Mouse (Mus musculus): ENCODE data around the gene Aip. TPM values are rescaled to one million over a fixed set of nuclear protein-coding genes. Genes with fewer than 3 reads are reported as not detected.

The Aip gene
- polyA plus RNA-seq, 1 experiment from 2014 or later, result 58.9 TPM

DNA sequence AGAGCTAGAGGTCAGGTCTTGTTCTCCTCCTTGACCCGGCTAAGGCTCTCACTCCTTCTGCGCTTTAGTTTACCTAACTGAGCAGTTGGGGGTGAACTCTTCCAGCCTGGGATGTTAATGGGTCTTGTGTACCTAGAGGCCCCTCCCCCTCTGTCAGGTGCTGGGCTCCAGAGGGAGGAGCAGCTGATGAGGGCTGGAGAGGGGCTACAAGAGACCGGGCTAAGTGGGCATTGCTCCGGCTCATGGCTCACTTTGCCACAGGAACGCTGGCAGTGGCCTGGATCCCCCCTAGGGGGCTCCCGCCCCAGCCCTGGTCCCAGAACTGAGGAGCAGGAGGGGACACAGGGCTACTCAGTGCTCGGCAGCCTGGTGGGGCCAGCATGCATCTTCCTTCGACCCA is 41.8 kb downstream of the Aip start:
- H3K4me1 ChIP-seq (ENCODE audit: control insufficient read depth, insufficient read depth, low read length), result no peaks in the 10 kb centered on the region
- no peak for ATAC-seq (ENCODE audit: low FRiP score)
- 40% methylated on average over 8 of the region's 8 CpGs for WGBS
- DNase-seq (ENCODE audit: low spot score, missing footprints), result no peak
- H3K27ac ChIP-seq (ENCODE audit: low read depth, low read length), result no peak overlapping the region
- H3K36me3 ChIP-seq (ENCODE audit: control insufficient read depth, insufficient read depth, low read length), result no peaks in the 10 kb centered on the region
- no peak overlapping the region for H3K4me2 ChIP-seq
- no peaks in the 10 kb centered on the region for H3K27me3 ChIP-seq (ENCODE audit: control insufficient read depth, insufficient read depth, low read length)
- H3K9ac ChIP-seq (ENCODE audit: low read length), result no peak overlapping the region
- no peaks in the 10 kb centered on the region for H3K9me3 ChIP-seq (ENCODE audit: control insufficient read depth, low read length)
- no peak overlapping the region for H3K4me3 ChIP-seq (ENCODE audit: low read depth, low read length)

DNA sequence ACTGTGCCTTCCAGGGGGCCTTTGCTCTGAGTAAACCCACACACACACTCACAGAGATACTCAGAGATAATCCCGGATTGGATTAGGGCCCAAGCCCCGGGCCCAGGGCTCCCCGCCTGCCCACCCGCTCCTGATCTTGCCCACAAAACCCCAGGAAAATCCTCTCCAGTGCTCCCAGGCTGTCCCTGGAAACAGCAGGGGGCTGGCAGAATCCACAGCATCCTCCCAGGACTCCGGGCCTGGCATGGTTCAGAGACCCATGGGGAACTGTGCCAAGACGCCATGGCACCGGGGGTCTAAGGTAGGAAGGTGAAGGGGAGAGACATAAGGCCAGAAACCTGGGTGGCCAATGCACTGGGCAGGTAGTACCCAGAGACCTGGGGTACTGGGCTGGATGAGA is 42.3 kb downstream of the Aip start:
- no peaks in the 10 kb centered on the region for H3K27me3 ChIP-seq (ENCODE audit: control insufficient read depth, insufficient read depth, low read length)
- DNase-seq (ENCODE audit: low spot score, missing footprints), result no peak
- H3K9me3 ChIP-seq (ENCODE audit: control insufficient read depth, low read length), result no peaks in the 10 kb centered on the region
- H3K9ac ChIP-seq (ENCODE audit: low read length), result no peak overlapping the region
- no peak overlapping the region for H3K27ac ChIP-seq (ENCODE audit: low read depth, low read length)
- 72% methylated on average over 7 of the region's 7 CpGs for WGBS
- H3K36me3 ChIP-seq (ENCODE audit: control insufficient read depth, insufficient read depth, low read length), result no peaks in the 10 kb centered on the region
- H3K4me3 ChIP-seq (ENCODE audit: low read depth, low read length), result no peak overlapping the region
- no peak overlapping the region for H3K4me2 ChIP-seq
- no peak for ATAC-seq (ENCODE audit: low FRiP score)
- H3K4me1 ChIP-seq (ENCODE audit: control insufficient read depth, insufficient read depth, low read length), result no peaks in the 10 kb centered on the region

DNA sequence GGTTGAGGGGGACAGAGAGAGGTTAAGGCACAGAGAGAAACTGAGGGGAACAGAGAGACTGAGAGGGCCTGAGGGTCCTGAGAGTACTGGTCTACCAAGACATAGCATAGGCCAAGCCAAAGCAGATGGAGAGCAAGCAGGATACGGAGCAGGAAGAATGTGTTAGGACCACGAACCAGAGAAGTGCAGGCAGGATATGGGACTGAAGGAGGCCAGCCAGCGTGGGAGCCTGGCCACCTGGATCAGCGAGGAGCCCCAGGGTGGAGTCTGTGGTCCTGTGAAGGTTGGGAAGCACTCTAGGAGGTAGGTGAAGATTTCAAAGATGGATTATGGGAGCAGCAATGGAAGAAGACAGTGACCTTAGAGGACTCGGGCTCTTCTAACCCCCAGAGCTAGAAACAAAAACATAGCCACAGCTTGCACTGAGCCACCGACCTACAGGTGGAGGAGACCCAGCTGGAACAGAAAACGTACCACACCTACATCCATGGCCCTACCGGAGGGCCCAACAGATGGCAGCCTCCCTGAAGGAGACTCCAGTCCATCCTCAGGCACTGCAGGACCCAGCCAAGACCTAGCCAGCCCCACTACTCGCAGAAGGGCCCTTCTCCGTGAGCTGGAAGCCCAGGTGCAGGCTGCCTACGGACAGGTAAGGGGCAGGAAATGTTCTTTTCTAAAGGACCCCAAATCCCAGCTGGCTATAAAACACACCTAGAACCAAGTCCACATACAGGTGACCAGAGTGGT is 43.3 kb downstream of the Aip start:
- no peaks in the 10 kb centered on the region for H3K36me3 ChIP-seq (ENCODE audit: control insufficient read depth, insufficient read depth, low read length)
- DNase-seq (ENCODE audit: low spot score, missing footprints) (no peak), ATAC-seq (ENCODE audit: low FRiP score) (no peak)
- no peaks in the 10 kb centered on the region for H3K9me3 ChIP-seq (ENCODE audit: control insufficient read depth, low read length)
- H3K9ac ChIP-seq (ENCODE audit: low read length), result no peak overlapping the region
- 85% methylated on average over 11 of the region's 11 CpGs for WGBS
- H3K4me2 ChIP-seq, result no peak overlapping the region
- H3K4me1 ChIP-seq (ENCODE audit: control insufficient read depth, insufficient read depth, low read length), result no peaks in the 10 kb centered on the region
- no peaks in the 10 kb centered on the region for H3K27me3 ChIP-seq (ENCODE audit: control insufficient read depth, insufficient read depth, low read length)
- H3K27ac ChIP-seq (ENCODE audit: low read depth, low read length), result no peak overlapping the region
- H3K4me3 ChIP-seq (ENCODE audit: low read depth, low read length), result no peak overlapping the region

DNA sequence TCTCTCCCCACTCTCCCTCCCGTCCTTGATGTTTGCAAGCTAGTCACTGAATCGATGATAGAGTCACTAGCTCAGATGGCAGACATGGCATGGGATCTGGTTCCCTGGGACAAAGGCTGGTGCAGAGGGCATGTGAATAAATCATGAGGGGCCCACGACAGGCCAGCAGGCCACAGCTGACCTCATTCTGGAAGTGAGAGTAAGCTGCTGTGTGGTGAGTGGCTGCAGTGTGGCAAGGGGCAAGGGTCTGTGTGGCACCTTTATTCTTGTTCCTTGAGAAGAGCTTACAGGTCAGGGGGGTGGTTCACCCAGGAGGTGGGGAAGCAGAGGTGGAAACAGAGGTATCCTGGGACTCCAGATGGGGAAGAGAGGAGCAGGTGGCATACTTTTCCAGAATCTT is 44.3 kb downstream of the Aip start, which contains the start of gene Cabp2:
Gene Cabp2 (plus strand): TSS at position 185 of the 400 bp plus-strand sequence.
- no peaks in the 10 kb centered on the region for H3K9me3 ChIP-seq (ENCODE audit: control insufficient read depth, low read length)
- no peak within 1 kb of the TSS for H3K4me2 ChIP-seq
- H3K4me3 ChIP-seq (ENCODE audit: low read depth, low read length), result no peak within 1 kb of the TSS
- 63% methylated on average over 3 of the region's 3 CpGs for WGBS
- no peaks in the 10 kb centered on the region for H3K27me3 ChIP-seq (ENCODE audit: control insufficient read depth, insufficient read depth, low read length)
- no peak within 1 kb of the TSS for H3K27ac ChIP-seq (ENCODE audit: low read depth, low read length)
- no peak for ATAC-seq (ENCODE audit: low FRiP score)
- no peaks in the 10 kb centered on the region for H3K36me3 ChIP-seq (ENCODE audit: control insufficient read depth, insufficient read depth, low read length)
- H3K4me1 ChIP-seq (ENCODE audit: control insufficient read depth, insufficient read depth, low read length), result no peaks in the 10 kb centered on the region
- no peak within 1 kb of the TSS for H3K9ac ChIP-seq (ENCODE audit: low read length)
- DNase-seq (ENCODE audit: low spot score, missing footprints), result no peak

DNA sequence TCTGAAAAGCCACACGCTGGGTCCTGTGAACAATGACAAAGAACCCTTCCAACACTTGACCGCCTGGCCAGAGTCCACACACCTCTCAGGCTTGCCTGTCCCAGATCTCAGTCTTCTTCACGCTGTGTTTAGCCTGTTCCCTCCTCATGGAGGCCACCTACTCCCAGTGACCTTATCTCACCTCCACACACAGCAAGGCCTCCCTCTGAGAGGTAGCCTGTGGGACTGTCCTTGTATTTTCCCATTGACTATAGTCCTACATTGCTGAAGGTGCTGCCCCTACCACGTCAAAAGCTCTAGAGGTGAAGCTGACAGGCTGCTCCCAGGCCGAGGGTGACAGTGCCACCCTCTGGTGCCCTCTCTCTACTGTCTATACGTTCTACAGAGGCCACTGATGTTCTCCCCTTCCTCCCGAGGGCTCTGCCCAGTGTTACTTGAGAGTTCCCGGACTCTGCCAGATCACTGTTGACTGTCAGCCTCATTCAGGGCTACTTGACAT is 45.1 kb downstream of the Aip start:
- Histone ChIP-seq H3K4me2 (no peak overlapping the region), H3K9me3 (ENCODE audit: control insufficient read depth, low read length) (no peaks in the 10 kb centered on the region), H3K36me3 (ENCODE audit: control insufficient read depth, insufficient read depth, low read length) (no peaks in the 10 kb centered on the region), H3K27me3 (ENCODE audit: control insufficient read depth, insufficient read depth, low read length) (no peaks in the 10 kb centered on the region), H3K27ac (ENCODE audit: low read depth, low read length) (no peak overlapping the region), H3K9ac (ENCODE audit: low read length) (no peak overlapping the region), H3K4me1 (ENCODE audit: control insufficient read depth, insufficient read depth, low read length) (no peaks in the 10 kb centered on the region), H3K4me3 (ENCODE audit: low read depth, low read length) (no peak overlapping the region)
- ATAC-seq (ENCODE audit: low FRiP score), result no peak
- DNase-seq (ENCODE audit: low spot score, missing footprints), result peak; percentile 72
- WGBS, result 68% methylated on average over 8 of the region's 8 CpGs

DNA sequence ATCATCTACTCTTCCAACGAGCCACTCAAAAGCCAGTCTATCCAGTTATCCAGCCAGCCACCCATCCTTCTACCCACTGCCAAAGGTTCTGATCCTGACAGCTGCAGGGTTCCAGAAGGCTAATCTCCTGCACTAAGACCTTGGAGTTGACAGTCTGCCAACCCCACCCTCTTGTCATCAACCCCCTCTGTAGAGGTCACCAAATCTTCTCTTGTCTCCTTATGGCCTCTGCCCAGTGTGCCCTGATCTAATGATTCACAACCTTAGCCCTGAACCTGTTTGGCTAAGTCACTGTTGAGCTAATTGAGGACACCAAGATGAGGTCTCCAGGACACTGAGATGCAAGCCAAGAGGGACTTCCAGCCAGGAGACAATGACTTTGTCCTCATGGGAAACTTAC is 46.1 kb downstream of the Aip start:
- Histone ChIP-seq H3K36me3 (ENCODE audit: control insufficient read depth, insufficient read depth, low read length) (no peaks in the 10 kb centered on the region), H3K9me3 (ENCODE audit: control insufficient read depth, low read length) (no peaks in the 10 kb centered on the region), H3K27me3 (ENCODE audit: control insufficient read depth, insufficient read depth, low read length) (no peaks in the 10 kb centered on the region), H3K4me3 (ENCODE audit: low read depth, low read length) (no peak overlapping the region), H3K4me1 (ENCODE audit: control insufficient read depth, insufficient read depth, low read length) (no peaks in the 10 kb centered on the region), H3K9ac (ENCODE audit: low read length) (no peak overlapping the region), H3K27ac (ENCODE audit: low read depth, low read length) (no peak overlapping the region), H3K4me2 (no peak overlapping the region)
- DNase-seq (ENCODE audit: low spot score, missing footprints) (no peak), ATAC-seq (ENCODE audit: low FRiP score) (no peak)
- 82% methylated on average over 1 of the region's 1 CpGs for WGBS

DNA sequence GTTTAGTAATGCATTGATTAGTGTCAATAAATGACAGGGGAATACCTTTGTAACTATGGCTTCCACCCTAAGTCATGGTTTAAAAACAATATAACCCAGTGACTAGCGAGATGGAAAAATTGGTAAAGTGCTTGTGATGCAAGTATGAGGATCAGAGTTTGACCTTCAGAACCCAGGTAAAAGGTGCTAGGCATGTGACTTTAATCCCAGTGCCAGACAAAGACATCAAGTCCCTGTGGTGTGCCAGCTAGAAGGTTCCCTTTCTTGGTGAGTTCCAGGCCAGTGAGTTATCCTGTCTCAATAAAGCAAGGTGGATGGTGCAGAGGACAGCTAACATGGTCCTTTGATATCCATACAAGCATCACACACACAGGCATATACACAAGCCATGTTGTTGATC is 50.1 kb downstream of the Aip start:
- H3K27me3 ChIP-seq (ENCODE audit: control insufficient read depth, insufficient read depth, low read length), result no peaks in the 10 kb centered on the region
- no peaks in the 10 kb centered on the region for H3K4me1 ChIP-seq (ENCODE audit: control insufficient read depth, insufficient read depth, low read length)
- no peak overlapping the region for H3K27ac ChIP-seq (ENCODE audit: low read depth, low read length)
- no peaks in the 10 kb centered on the region for H3K9me3 ChIP-seq (ENCODE audit: control insufficient read depth, low read length)
- H3K4me3 ChIP-seq (ENCODE audit: low read depth, low read length), result no peak overlapping the region
- DNase-seq (ENCODE audit: low spot score, missing footprints) (no peak), ATAC-seq (ENCODE audit: low FRiP score) (no peak)
- WGBS, result 90% methylated on average over 1 of the region's 1 CpGs
- no peak overlapping the region for H3K9ac ChIP-seq (ENCODE audit: low read length)
- H3K36me3 ChIP-seq (ENCODE audit: control insufficient read depth, insufficient read depth, low read length), result no peaks in the 10 kb centered on the region
- H3K4me2 ChIP-seq, result no peak overlapping the region

DNA sequence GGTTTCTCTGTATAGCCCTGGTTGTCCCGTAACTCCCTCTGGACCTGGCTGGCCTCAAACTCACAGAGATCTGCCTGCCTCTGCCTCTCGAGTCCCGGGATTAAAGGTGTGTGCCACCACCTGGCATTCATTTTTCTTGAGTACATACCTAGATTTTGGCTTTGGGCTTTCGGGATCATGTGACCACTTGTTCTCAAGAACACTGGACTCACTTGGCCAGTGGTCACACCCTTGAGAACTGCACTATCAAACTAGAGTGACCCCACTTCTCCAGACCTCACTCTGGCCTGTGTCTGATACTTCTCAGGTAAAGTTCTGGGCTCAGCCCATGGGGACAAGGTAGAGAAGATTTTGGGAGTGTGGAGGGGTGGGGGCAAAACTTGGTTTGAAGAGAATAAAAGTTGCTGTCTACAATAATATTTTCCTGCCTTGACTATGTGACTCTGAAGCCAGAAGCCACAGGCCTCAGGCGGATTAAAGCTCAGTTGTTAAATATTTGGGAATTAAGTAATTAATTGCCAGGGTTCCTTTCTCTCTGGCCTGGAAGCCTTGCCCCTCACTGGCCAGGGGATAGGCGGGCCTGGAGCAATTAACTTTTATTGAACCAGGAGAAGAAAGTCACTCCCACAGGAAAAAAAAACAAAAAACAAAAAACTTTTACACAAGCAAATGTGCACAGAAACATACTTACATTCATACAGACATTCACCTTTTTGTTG is 52.8 kb downstream of the Aip start:
- Histone ChIP-seq H3K9ac (ENCODE audit: low read length) (no peak overlapping the region), H3K9me3 (ENCODE audit: control insufficient read depth, low read length) (no peaks in the 10 kb centered on the region), H3K27ac (ENCODE audit: low read depth, low read length) (no peak overlapping the region), H3K4me2 (no peak overlapping the region), H3K36me3 (ENCODE audit: control insufficient read depth, insufficient read depth, low read length) (no peaks in the 10 kb centered on the region), H3K27me3 (ENCODE audit: control insufficient read depth, insufficient read depth, low read length) (no peaks in the 10 kb centered on the region), H3K4me3 (ENCODE audit: low read depth, low read length) (no peak overlapping the region), H3K4me1 (ENCODE audit: control insufficient read depth, insufficient read depth, low read length) (no peaks in the 10 kb centered on the region)
- DNase-seq (ENCODE audit: low spot score, missing footprints) (peak; percentile 39), ATAC-seq (ENCODE audit: low FRiP score) (no peak)
- 79% methylated on average over 6 of the region's 6 CpGs for WGBS

DNA sequence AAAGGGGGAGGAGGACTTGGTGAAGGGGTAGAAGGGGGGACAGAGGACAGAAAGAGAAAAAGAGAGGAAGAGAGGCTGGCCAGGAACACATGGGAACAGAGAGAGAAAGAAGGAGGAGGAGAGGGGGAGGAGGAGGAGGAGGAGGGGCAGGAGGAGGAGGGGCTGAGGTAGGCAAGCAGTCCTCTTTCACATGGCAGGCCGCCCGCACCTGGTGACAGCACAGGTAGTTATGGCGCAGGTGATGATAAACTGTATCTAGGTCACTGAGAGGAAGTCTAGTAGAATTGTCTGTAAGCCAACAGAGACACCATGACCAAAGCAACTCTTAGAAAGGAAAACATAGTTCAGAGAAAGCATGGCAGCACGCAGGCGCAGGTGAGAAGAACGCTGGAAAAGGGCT is 54.3 kb downstream of the Aip start:
- ATAC-seq (ENCODE audit: low FRiP score), result no peak
- Histone ChIP-seq H3K9me3 (ENCODE audit: control insufficient read depth, low read length) (no peaks in the 10 kb centered on the region), H3K4me1 (ENCODE audit: control insufficient read depth, insufficient read depth, low read length) (no peaks in the 10 kb centered on the region), H3K36me3 (ENCODE audit: control insufficient read depth, insufficient read depth, low read length) (no peaks in the 10 kb centered on the region), H3K27me3 (ENCODE audit: control insufficient read depth, insufficient read depth, low read length) (no peaks in the 10 kb centered on the region), H3K4me3 (ENCODE audit: low read depth, low read length) (no peak overlapping the region), H3K27ac (ENCODE audit: low read depth, low read length) (no peak overlapping the region), H3K4me2 (no peak overlapping the region), H3K9ac (ENCODE audit: low read length) (no peak overlapping the region)
- peak; percentile 12 for DNase-seq (ENCODE audit: low spot score, missing footprints)
- 94% methylated on average over 6 of the region's 6 CpGs for WGBS

Data from midbrain, embryonic 11.5 days (tissue).